Mouse (Mus musculus): Measurements from ENCODE around the gene Cd207.

- TF ChIP-seq CTCF (IDR thresholded peaks at IDR 0.05; ENCODE audit: borderline replicate concordance, extremely low read depth, insufficient read depth, insufficient read length) (0 out of 2 replicates have a peak, but pooled peaks have one; percentile 16), POLR2A (IDR thresholded peaks at IDR 0.05; ENCODE audit: borderline replicate concordance, extremely low read depth, insufficient read depth, insufficient read length, poor library complexity, severe bottlenecking) (no peak)
Measured at GRCm38 (mm10) chr6:83626781-83627180, 50.9 kb downstream of the Cd207 start.

Data from brain, embryonic 14.5 days (tissue).